Mouse (Mus musculus): ENCODE data around the gene Hilpda. TPM values are rescaled to one million over a fixed set of nuclear protein-coding genes. Genes with fewer than 3 reads are reported as not detected.

The Hilpda gene
- polyA plus RNA-seq, 1 experiment: 18.4 TPM

- H3K27me3 ChIP-seq (ENCODE audit: control insufficient read depth, insufficient read depth, low read length, poor library complexity, severe bottlenecking): no peaks in the 10 kb centered on the region
- H3K4me1 ChIP-seq (ENCODE audit: control insufficient read depth, insufficient read depth, low read length): no peaks in the 10 kb centered on the region
- no peak overlapping the region for H3K9ac ChIP-seq (ENCODE audit: low read depth, poor library complexity, severe bottlenecking)
- no peak overlapping the region for H3K27ac ChIP-seq (ENCODE audit: insufficient read depth, low read length)
- TF ChIP-seq CTCF (IDR thresholded peaks at IDR 0.05; ENCODE audit: low read depth, low read length) (peak; percentile 84), POLR2A (IDR thresholded peaks at IDR 0.05; ENCODE audit: insufficient read depth, low read length) (no peak), EP300 (IDR thresholded peaks at IDR 0.05; ENCODE audit: insufficient read depth, low read depth, low read length) (no peak)
- no peaks in the 10 kb centered on the region for H3K36me3 ChIP-seq (ENCODE audit: control insufficient read depth, insufficient read depth, low read length, poor library complexity, severe bottlenecking)
- no peak overlapping the region for H3K4me3 ChIP-seq (ENCODE audit: low read depth, low read length)
- H3K9me3 ChIP-seq (replicated peaks; ENCODE audit: control insufficient read depth, insufficient read depth, low read length, poor library complexity, severe bottlenecking): no peaks in the 10 kb centered on the region
Measured at GRCm38 (mm10) chr6:29234272-29234671, 38.0 kb upstream of the Hilpda start.

GRCm38 (mm10) chr6:29240806-29241205 is 31.5 kb upstream of the Hilpda start:
- H3K9ac ChIP-seq (ENCODE audit: low read depth, poor library complexity, severe bottlenecking): no peak overlapping the region
- no peaks in the 10 kb centered on the region for H3K27me3 ChIP-seq (ENCODE audit: control insufficient read depth, insufficient read depth, low read length, poor library complexity, severe bottlenecking)
- peak; percentile 39 for TF ChIP-seq CTCF (IDR thresholded peaks at IDR 0.05; ENCODE audit: low read depth, low read length)
- TF ChIP-seq EP300 (IDR thresholded peaks at IDR 0.05; ENCODE audit: insufficient read depth, low read depth, low read length): no peak
- H3K36me3 ChIP-seq (ENCODE audit: control insufficient read depth, insufficient read depth, low read length, poor library complexity, severe bottlenecking): no peaks in the 10 kb centered on the region
- no peak overlapping the region for H3K27ac ChIP-seq (ENCODE audit: insufficient read depth, low read length)
- peaks cover 2% of the 10 kb centered on the region for H3K4me1 ChIP-seq (ENCODE audit: control insufficient read depth, insufficient read depth, low read length)
- H3K4me3 ChIP-seq (ENCODE audit: low read depth, low read length): no peak overlapping the region
- no peaks in the 10 kb centered on the region for H3K9me3 ChIP-seq (replicated peaks; ENCODE audit: control insufficient read depth, insufficient read depth, low read length, poor library complexity, severe bottlenecking)

- Histone ChIP-seq H3K9me3 (replicated peaks; ENCODE audit: control insufficient read depth, insufficient read depth, low read length, poor library complexity, severe bottlenecking) (no peaks in the 10 kb centered on the region), H3K9ac (ENCODE audit: low read depth, poor library complexity, severe bottlenecking) (no peak overlapping the region), H3K27ac (ENCODE audit: insufficient read depth, low read length) (no peak overlapping the region), H3K36me3 (ENCODE audit: control insufficient read depth, insufficient read depth, low read length, poor library complexity, severe bottlenecking) (no peaks in the 10 kb centered on the region), H3K27me3 (ENCODE audit: control insufficient read depth, insufficient read depth, low read length, poor library complexity, severe bottlenecking) (no peaks in the 10 kb centered on the region), H3K4me1 (ENCODE audit: control insufficient read depth, insufficient read depth, low read length) (peaks cover 2% of the 10 kb centered on the region), H3K4me3 (ENCODE audit: low read depth, low read length) (no peak overlapping the region)
- no peak for TF ChIP-seq CTCF (IDR thresholded peaks at IDR 0.05; ENCODE audit: low read depth, low read length)
- no peak for TF ChIP-seq POLR2A (IDR thresholded peaks at IDR 0.05; ENCODE audit: insufficient read depth, low read length)
- TF ChIP-seq EP300 (IDR thresholded peaks at IDR 0.05; ENCODE audit: insufficient read depth, low read depth, low read length): no peak
Measured at GRCm38 (mm10) chr6:29241697-29242096, 30.6 kb upstream of the Hilpda start.

- H3K4me3 ChIP-seq (ENCODE audit: low read depth, low read length): no peak overlapping the region
- no peaks in the 10 kb centered on the region for H3K27me3 ChIP-seq (ENCODE audit: control insufficient read depth, insufficient read depth, low read length, poor library complexity, severe bottlenecking)
- no peak overlapping the region for H3K9ac ChIP-seq (ENCODE audit: low read depth, poor library complexity, severe bottlenecking)
- H3K4me1 ChIP-seq (ENCODE audit: control insufficient read depth, insufficient read depth, low read length): peaks cover 2% of the 10 kb centered on the region
- no peak for TF ChIP-seq EP300 (IDR thresholded peaks at IDR 0.05; ENCODE audit: insufficient read depth, low read depth, low read length)
- no peak for TF ChIP-seq CTCF (IDR thresholded peaks at IDR 0.05; ENCODE audit: low read depth, low read length)
- no peak for TF ChIP-seq POLR2A (IDR thresholded peaks at IDR 0.05; ENCODE audit: insufficient read depth, low read length)
- no peaks in the 10 kb centered on the region for H3K9me3 ChIP-seq (replicated peaks; ENCODE audit: control insufficient read depth, insufficient read depth, low read length, poor library complexity, severe bottlenecking)
- H3K27ac ChIP-seq (ENCODE audit: insufficient read depth, low read length): no peak overlapping the region
- H3K36me3 ChIP-seq (ENCODE audit: control insufficient read depth, insufficient read depth, low read length, poor library complexity, severe bottlenecking): no peaks in the 10 kb centered on the region
Measured at GRCm38 (mm10) chr6:29242265-29242664, 30.0 kb upstream of the Hilpda start.

- TF ChIP-seq CTCF (IDR thresholded peaks at IDR 0.05; ENCODE audit: low read depth, low read length) (no peak), EP300 (IDR thresholded peaks at IDR 0.05; ENCODE audit: insufficient read depth, low read depth, low read length) (peak; percentile 76; the same call in 1 of the 2 replicates), POLR2A (IDR thresholded peaks at IDR 0.05; ENCODE audit: insufficient read depth, low read length) (no peak)
- H3K27me3 ChIP-seq (ENCODE audit: control insufficient read depth, insufficient read depth, low read length, poor library complexity, severe bottlenecking): no peaks in the 10 kb centered on the region
- H3K4me3 ChIP-seq (ENCODE audit: low read depth, low read length): no peak overlapping the region
- H3K36me3 ChIP-seq (ENCODE audit: control insufficient read depth, insufficient read depth, low read length, poor library complexity, severe bottlenecking): no peaks in the 10 kb centered on the region
- H3K4me1 ChIP-seq (ENCODE audit: control insufficient read depth, insufficient read depth, low read length): peaks cover 2% of the 10 kb centered on the region
- H3K27ac ChIP-seq (ENCODE audit: insufficient read depth, low read length): no peak overlapping the region
- H3K9ac ChIP-seq (ENCODE audit: low read depth, poor library complexity, severe bottlenecking): no peak overlapping the region
- H3K9me3 ChIP-seq (replicated peaks; ENCODE audit: control insufficient read depth, insufficient read depth, low read length, poor library complexity, severe bottlenecking): no peaks in the 10 kb centered on the region; the same call in 1 of the 2 replicates
Measured at GRCm38 (mm10) chr6:29245272-29246120, 26.8 kb upstream of the Hilpda start.

- H3K9me3 ChIP-seq (replicated peaks; ENCODE audit: control insufficient read depth, insufficient read depth, low read length, poor library complexity, severe bottlenecking): no peaks in the 10 kb centered on the region; the same call in 1 of the 2 replicates
- no peaks in the 10 kb centered on the region for H3K27me3 ChIP-seq (ENCODE audit: control insufficient read depth, insufficient read depth, low read length, poor library complexity, severe bottlenecking)
- TF ChIP-seq POLR2A (IDR thresholded peaks at IDR 0.05; ENCODE audit: insufficient read depth, low read length) (no peak), EP300 (IDR thresholded peaks at IDR 0.05; ENCODE audit: insufficient read depth, low read depth, low read length) (no peak), CTCF (IDR thresholded peaks at IDR 0.05; ENCODE audit: low read depth, low read length) (no peak)
- H3K9ac ChIP-seq (ENCODE audit: low read depth, poor library complexity, severe bottlenecking): no peak overlapping the region
- H3K27ac ChIP-seq (ENCODE audit: insufficient read depth, low read length): no peak overlapping the region
- no peaks in the 10 kb centered on the region for H3K36me3 ChIP-seq (ENCODE audit: control insufficient read depth, insufficient read depth, low read length, poor library complexity, severe bottlenecking)
- peaks cover 2% of the 10 kb centered on the region for H3K4me1 ChIP-seq (ENCODE audit: control insufficient read depth, insufficient read depth, low read length)
- no peak overlapping the region for H3K4me3 ChIP-seq (ENCODE audit: low read depth, low read length)
Measured at GRCm38 (mm10) chr6:29246183-29246582, 26.1 kb upstream of the Hilpda start.
